Mouse (Mus musculus): ENCODE results near the gene Mtg2. TPM values are rescaled to one million over a fixed set of nuclear protein-coding genes. Genes with fewer than 3 reads are reported as not detected.

Mtg2 gene
- polyA plus RNA-seq, 1 experiment from 2014 or later, result 34.8 TPM

DNA sequence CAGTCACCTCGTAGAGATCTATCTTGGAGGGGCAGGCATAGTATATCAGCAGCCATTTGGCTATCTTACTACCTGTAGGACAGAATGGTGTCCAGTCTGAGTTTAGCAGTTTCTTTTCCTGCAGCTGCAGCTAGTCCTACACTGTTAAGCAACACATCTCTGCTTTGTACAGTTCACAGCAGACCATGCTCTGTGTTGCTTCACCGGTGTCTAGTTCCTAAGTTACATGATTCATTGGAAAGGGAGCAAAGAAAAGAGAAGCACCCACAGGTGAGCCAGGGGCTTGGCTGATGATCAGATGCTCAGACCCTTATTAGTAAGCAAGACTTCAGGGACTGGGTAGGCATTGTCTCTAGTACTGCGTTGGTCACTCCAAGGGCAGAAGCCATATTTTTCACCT is 63.5 kb downstream of the Mtg2 start:
- Histone ChIP-seq H3K27me3 (no peaks in the 10 kb centered on the region), H3K36me3 (peaks cover 11% of the 10 kb centered on the region; the same call in 1 of the 2 replicates), H3K9me3 (no peaks in the 10 kb centered on the region), H3K4me2 (no peak overlapping the region), H3K4me3 (no peak overlapping the region), H3K9ac (no peak overlapping the region), H3K4me1 (replicated peaks) (no peaks in the 10 kb centered on the region), H3K27ac (replicated peaks) (no peak overlapping the region)
- ATAC-seq (ENCODE audit: low FRiP score, low read depth), result no peak
- 88% methylated on average over 3 of the region's 3 CpGs for WGBS

DNA sequence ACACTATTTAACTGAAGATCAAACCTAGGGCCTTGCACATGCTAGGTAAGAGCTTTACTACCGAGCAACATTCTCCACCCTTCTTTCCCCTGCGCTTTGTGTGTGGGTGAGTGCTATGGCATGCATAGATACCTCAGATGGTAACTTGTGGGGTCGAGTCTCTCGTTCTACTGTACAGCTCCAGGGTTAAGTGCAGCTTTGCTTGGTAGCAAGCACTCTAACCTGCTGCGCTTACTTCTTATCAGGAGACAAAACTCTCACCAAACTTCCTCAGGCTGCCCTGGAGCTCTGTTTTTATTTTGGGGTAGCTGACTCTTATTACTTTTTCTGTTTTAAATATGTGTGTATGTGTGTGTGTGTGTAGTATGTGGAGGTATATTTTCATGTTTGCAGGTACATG is 65.0 kb downstream of the Mtg2 start:
- Histone ChIP-seq H3K27me3 (no peaks in the 10 kb centered on the region), H3K9ac (no peak overlapping the region), H3K4me2 (no peak overlapping the region), H3K4me3 (no peak overlapping the region), H3K36me3 (peaks cover 23% of the 10 kb centered on the region), H3K27ac (replicated peaks) (no peak overlapping the region), H3K9me3 (no peaks in the 10 kb centered on the region), H3K4me1 (replicated peaks) (no peaks in the 10 kb centered on the region)
- no peak for ATAC-seq (ENCODE audit: low FRiP score, low read depth)
- WGBS, result 84% methylated on average over 5 of the region's 5 CpGs

Other genes with a start within 250 kb of the Mtg2 start
- 3.5 and 3.7 TPM in 2 replicates for gene Taf4, start 93.9 kb upstream of the Mtg2 start, polyA plus RNA-seq (2015; fragmentation: Nextera tagmentation; extraction: Ambion mirVana)
- gene Lsm14b, start 45.6 kb upstream of the Mtg2 start, polyA plus RNA-seq (2015; fragmentation: Nextera tagmentation; extraction: Ambion mirVana), result 18.8 and 20.5 TPM in 2 replicates
- 541 and 546 TPM in 2 replicates for gene Psma7, start 28.2 kb upstream of the Mtg2 start, polyA plus RNA-seq (2015; fragmentation: Nextera tagmentation; extraction: Ambion mirVana)
- 51.5 and 58.7 TPM in 2 replicates for gene Ss18l1, start 28.1 kb upstream of the Mtg2 start, polyA plus RNA-seq (2015; fragmentation: Nextera tagmentation; extraction: Ambion mirVana)
- 2.0 and 2.6 TPM in 2 replicates for gene Hrh3, start 33.9 kb downstream of the Mtg2 start, polyA plus RNA-seq (2015; fragmentation: Nextera tagmentation; extraction: Ambion mirVana)
- gene Osbpl2, start 48.7 kb downstream of the Mtg2 start, polyA plus RNA-seq (2015; fragmentation: Nextera tagmentation; extraction: Ambion mirVana), result 71.0 and 72.7 TPM in 2 replicates
- gene Adrm1, start 100.9 kb downstream of the Mtg2 start, polyA plus RNA-seq (2015; fragmentation: Nextera tagmentation; extraction: Ambion mirVana), result 189 and 207 TPM in 2 replicates
- gene Lama5, start 155.3 kb downstream of the Mtg2 start, polyA plus RNA-seq (2015; fragmentation: Nextera tagmentation; extraction: Ambion mirVana), result 2.5 and 3.5 TPM in 2 replicates
- gene Rps21, start 186.8 kb downstream of the Mtg2 start, polyA plus RNA-seq (2015; fragmentation: Nextera tagmentation; extraction: Ambion mirVana), result 337 and 391 TPM in 2 replicates
- 27.0 and 29.6 TPM in 2 replicates for gene Cables2, start 202.9 kb downstream of the Mtg2 start, polyA plus RNA-seq (2015; fragmentation: Nextera tagmentation; extraction: Ambion mirVana)
- not detected in 2 replicates for gene Rbbp8nl, start 219.3 kb downstream of the Mtg2 start, polyA plus RNA-seq (2015; fragmentation: Nextera tagmentation; extraction: Ambion mirVana)

Data from hindbrain, embryonic 15.5 days (tissue).